Mouse (Mus musculus): Measurements from ENCODE around the gene Scn4a.
"Not testable (repeated sequence)": the region's sequence is repeated elsewhere in the genome, so short reads cannot be mapped to it uniquely, and the experiment has no call there.

Scn4a gene

GRCm38 (mm10) chr11:106353188-106353587 lies at the start of gene Scn4a:
Gene Scn4a (minus strand): TSS chr11:106353288.
- CTCF ChIA-PET, result interaction anchor here (0.6 kb wide), 1 partner anchor 268 kb away, joined by 3 read pairs; no protein-coding TSS in a partner anchor

GRCm38 (mm10) chr11:106398481-106398880 lies 45.4 kb upstream of the Scn4a start:
- CTCF ChIA-PET, result interaction anchor here (1.0 kb wide), 1 partner anchor 32 kb away, joined by 3 read pairs; no protein-coding TSS in a partner anchor

GRCm38 (mm10) chr11:106397656-106398055 lies 44.6 kb upstream of the Scn4a start:
- CTCF ChIA-PET, result interaction anchor here (1.0 kb wide), 1 partner anchor 31 kb away, joined by 3 read pairs; no protein-coding TSS in a partner anchor

GRCm38 (mm10) chr11:106394055-106394454 lies 41.0 kb upstream of the Scn4a start:
- CTCF ChIA-PET, result not testable (repeated sequence)

- CTCF ChIA-PET, result interaction anchor here (0.7 kb wide), 1 partner anchor 729 kb away, joined by 3 read pairs; no protein-coding TSS in a partner anchor
Measured at GRCm38 (mm10) chr11:106393331-106393616, 40.2 kb upstream of the Scn4a start.

DNA sequence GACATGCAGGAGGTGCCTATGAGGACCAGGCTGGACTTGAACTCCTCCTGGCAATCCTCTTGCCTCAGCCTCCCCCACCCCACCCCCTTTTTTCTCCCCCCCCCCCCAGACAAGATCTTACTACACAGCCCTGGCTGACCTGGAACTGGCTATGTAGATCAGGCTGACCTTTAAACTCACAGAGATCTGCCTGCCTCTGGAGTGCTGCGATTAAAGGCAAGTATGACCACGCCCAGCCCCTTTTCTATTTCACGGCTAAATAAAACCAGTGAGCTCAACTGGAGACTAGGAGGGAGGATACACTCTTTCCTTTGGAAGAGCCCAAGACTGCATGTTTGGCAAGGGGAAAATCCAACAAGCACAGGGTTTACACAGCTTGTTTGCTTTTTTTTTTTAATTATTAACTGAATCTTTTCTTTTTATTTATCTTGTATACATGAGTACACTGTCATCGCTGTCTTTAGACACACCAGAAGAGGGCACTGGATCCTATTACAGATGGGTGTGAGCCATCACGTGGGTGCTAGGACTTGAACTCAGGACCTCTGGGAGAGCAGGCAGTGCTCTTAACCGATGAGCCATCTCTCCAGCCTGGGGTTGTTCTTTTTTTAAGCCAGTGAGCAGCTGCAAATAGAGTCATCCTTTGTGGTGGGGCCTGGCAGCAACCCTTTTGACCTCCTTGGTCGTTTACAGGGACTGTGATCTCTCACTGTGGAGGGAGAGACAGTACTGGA lies 39.7 kb upstream of the Scn4a start:
- CTCF ChIA-PET, result interaction anchor here (0.7 kb wide), 1 partner anchor 729 kb away, joined by 3 read pairs; no protein-coding TSS in a partner anchor

- CTCF ChIA-PET, result interaction anchor here (1.0 to 1.8 kb wide), 3 partner anchors 12 to 60 kb away, joined by 3 to 9 read pairs (median 4); no protein-coding TSS in a partner anchor
Measured at GRCm38 (mm10) chr11:106391546-106392188, 38.6 kb upstream of the Scn4a start.

GRCm38 (mm10) chr11:106390757-106391156 lies 37.7 kb upstream of the Scn4a start:
- CTCF ChIA-PET, result interaction anchor here (0.7 to 1.8 kb wide), 4 partner anchors 11 to 61 kb away, joined by 3 to 9 read pairs (median 4); no protein-coding TSS in a partner anchor

- CTCF ChIA-PET, result no interaction called here
Measured at GRCm38 (mm10) chr11:106389611-106390010, 36.5 kb upstream of the Scn4a start.

GRCm38 (mm10) chr11:106387791-106388216 lies 34.7 kb upstream of the Scn4a start, which contains the start of gene Icam2:
Gene Icam2 (minus strand): TSS chr11:106388075.
- CTCF ChIA-PET, result interaction anchor here (0.6 kb wide), 1 partner anchor 81 kb away, joined by 3 read pairs; no protein-coding TSS in a partner anchor

DNA sequence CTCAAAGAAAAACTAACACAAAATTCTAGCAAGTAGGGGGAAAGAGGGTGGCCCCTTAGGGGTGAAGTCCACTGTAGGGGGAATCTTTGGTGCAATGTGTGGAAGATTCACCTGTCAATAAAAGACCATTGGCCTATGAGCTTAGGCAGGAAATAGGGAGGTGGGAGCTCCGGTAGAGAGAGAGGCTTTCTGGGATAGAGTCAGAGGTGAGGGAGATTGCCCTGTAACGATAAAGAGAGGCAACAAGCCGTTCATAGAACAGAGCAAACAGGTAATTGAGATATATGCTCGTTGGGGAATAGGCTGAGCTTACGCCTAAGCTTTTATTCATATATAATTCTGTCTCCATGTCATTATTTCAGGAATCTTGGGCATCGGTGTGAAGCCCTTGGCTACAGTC lies 33.9 kb upstream of the Scn4a start:
- CTCF ChIA-PET, result no interaction called here

- CTCF ChIA-PET, result no interaction called here
Measured at GRCm38 (mm10) chr11:106386409-106386808, 33.3 kb upstream of the Scn4a start.

GRCm38 (mm10) chr11:106383051-106383790 lies 30.1 kb upstream of the Scn4a start:
- CTCF ChIA-PET, result no interaction called here

GRCm38 (mm10) chr11:106382424-106382823 lies 29.3 kb upstream of the Scn4a start:
- CTCF ChIA-PET, result no interaction called here

GRCm38 (mm10) chr11:106381883-106382282 lies 28.8 kb upstream of the Scn4a start:
- CTCF ChIA-PET, result no interaction called here

GRCm38 (mm10) chr11:106381011-106381410 lies 27.9 kb upstream of the Scn4a start:
- CTCF ChIA-PET, result no interaction called here

DNA sequence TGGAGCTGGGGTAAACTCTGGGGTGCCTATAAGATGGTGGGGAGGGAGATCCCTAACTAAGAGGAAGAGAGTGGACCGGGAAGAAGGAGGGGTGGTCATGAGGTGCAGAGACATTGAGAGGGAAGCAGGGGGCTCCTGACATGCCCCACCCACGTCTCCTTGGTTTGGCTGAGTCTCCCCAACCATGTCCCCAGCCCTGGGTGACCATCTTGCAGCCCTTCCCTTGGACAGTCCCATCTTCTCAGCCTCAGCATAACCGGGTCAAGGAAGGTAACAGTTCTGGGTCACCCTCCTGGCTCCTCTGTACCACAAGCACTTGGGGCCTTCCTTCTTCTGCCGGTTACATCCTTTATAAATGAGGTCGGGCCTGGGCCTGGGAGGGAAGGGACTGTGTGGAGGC lies 21.9 kb upstream of the Scn4a start:
- CTCF ChIA-PET, result interaction anchor here (0.7 kb wide), 1 partner anchor 10 kb away, joined by 4 read pairs; no protein-coding TSS in a partner anchor

GRCm38 (mm10) chr11:106374559-106374958 lies 21.5 kb upstream of the Scn4a start:
- CTCF ChIA-PET, result interaction anchor here (0.7 kb wide), 1 partner anchor 10 kb away, joined by 4 read pairs; no protein-coding TSS in a partner anchor

GRCm38 (mm10) chr11:106373998-106374397 lies 20.9 kb upstream of the Scn4a start:
- CTCF ChIA-PET, result no interaction called here

- CTCF ChIA-PET, result interaction anchor here (0.5 to 1.7 kb wide), 5 partner anchors 10 to 1928 kb away, joined by 3 read pairs; no protein-coding TSS in a partner anchor
Measured at GRCm38 (mm10) chr11:106366316-106366715, 13.2 kb upstream of the Scn4a start.

- CTCF ChIA-PET, result interaction anchor here (0.6 to 0.8 kb wide), 3 partner anchors 9 to 213 kb away, joined by 3 read pairs; no protein-coding TSS in a partner anchor
Measured at GRCm38 (mm10) chr11:106365366-106365765, 12.3 kb upstream of the Scn4a start, which contains the start of gene Prr29. Gene Prr29 (plus strand): TSS chr11:106365472.

Measured in spleen, embryonic (tissue).